Mouse (Mus musculus) kidney, adult 2 months (tissue): ENCODE results near the gene Btnl10.
A peak's percentile ranks its signal among the peaks of the same experiment; 100 is the strongest.

ENCODE experiments used
- CTCF ChIP-seq: fragments of 200-500 bp; conservative IDR thresholded peaks from 2 replicates; pipeline ENCODE4 v1.5.1; 2011; ENCODE audit warnings: low read depth, mild to moderate bottlenecking, control low read depth, low read length, moderate library complexity, mixed read lengths; ENCODE audit not compliant: insufficient read depth, insufficient read length
- POLR2A ChIP-seq: fragments of 200-500 bp; IDR thresholded peaks from one replicate; pipeline ENCODE4 v1.6.1; 2011; ENCODE audit warnings: low read depth, low read length, control low read depth

DNA sequence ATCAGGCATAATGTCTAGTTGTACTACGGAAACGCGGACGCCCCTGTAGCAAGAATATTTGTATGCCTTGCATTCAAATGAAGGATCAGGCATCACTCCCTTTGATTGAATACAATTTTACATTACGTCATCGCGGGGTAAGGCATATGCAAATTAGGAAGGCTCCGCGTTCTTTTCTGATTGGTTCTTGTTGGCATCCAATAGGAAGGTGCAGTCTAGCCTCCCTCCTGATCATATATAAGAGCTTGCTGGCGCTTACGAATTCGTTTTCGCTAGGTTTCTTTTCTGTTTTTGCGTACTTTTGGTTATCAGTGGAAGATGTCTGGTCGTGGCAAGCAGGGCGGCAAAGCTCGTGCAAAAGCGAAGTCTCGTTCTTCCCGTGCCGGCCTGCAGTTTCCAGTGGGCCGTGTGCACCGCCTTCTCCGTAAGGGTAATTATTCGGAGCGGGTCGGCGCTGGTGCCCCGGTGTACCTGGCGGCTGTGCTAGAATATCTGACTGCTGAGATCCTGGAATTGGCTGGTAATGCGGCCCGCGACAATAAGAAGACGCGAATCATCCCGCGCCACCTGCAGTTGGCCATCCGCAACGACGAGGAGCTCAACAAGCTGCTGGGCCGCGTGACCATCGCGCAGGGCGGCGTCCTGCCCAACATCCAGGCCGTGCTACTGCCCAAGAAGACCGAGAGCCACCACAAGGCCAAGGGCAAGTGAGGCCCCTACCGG, 36.9 kb downstream of the Btnl10 start, which contains the start of the genes Hist3h2a and Trim17:
- TF ChIP-seq CTCF (peak; percentile 52), POLR2A (peak; percentile 65)
